Mouse (Mus musculus) megakaryocyte, adult 5-6 weeks (primary cell): Measurements from ENCODE around the gene Smc4. TPM values are rescaled to one million over a fixed set of nuclear protein-coding genes. Genes with fewer than 3 reads are reported as not detected.
"Not testable (repeated sequence)": the region's sequence is repeated elsewhere in the genome, so short reads cannot be mapped to it uniquely, and the experiment has no call there.

Experiments used
- ATAC-seq: 2 replicates; pipeline ENCODE4 v1.8.0; 2016; ENCODE audit warnings: mild to moderate bottlenecking, inconsistent platforms; ENCODE audit not compliant: poor library complexity, severe bottlenecking
- total RNA-seq, 2 experiments: library from RNA; stranded (forward) in 1 of 2; stranded (reverse) in 1 of 2; fragments of 153-499, 151-499 nt in 1 of 2; fragments of 221-1000, 200-1000 nt in 1 of 2; gene quantifications; 2 replicates each; pipeline versions ENCODE4 v1.2.3 to v1.2.4; 2015 to 2017

Gene Smc4
- total RNA-seq, 2 experiments from 2014 or later: 290 to 545 TPM

- no peak for ATAC-seq
Observed at GRCm38 (mm10) chr3:69008873-69009272, 4.3 kb downstream of the Smc4 start.

DNA sequence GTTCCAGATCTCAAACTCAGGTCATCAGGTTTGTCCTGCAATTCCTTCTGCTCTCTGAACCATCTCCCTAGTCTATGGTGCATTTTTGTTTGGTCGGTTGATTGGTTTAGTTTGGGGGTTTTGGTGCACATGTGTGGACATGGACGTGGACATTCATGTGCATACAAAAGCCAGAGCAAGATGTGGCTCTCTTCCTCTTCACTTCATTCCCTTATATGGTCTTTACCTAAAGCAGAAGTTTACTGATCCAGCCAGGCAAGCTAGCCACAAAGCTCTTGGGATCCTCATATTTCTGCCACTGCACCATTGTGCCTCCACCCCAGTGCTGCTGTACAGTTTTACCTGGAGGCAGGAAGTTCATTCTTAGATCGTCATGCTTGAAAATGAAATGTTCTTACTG is 12.6 kb downstream of the Smc4 start:
- ATAC-seq: peak; percentile 77

GRCm38 (mm10) chr3:69018635-69019034 is 14.1 kb downstream of the Smc4 start:
- ATAC-seq: not testable (repeated sequence)

DNA sequence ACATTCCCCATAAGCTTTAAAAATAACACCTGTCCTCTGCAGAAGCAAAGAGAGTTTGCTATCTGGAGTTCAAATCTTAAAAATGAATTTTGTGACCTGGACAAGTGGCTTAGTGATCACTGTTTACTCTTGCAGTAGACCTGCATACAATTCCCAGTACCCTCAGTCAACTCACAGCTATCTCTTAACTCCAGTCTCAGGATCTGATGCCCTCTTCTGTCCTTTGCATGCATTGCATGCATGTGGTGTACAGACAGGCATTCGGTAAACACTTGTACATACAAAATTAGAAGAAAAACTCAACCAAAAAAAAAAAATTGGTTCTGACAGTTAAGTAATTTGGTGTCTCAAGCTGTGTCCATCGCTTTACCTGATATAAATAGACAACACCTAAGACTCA is 15.7 kb downstream of the Smc4 start:
- peak; percentile 73 for ATAC-seq

DNA sequence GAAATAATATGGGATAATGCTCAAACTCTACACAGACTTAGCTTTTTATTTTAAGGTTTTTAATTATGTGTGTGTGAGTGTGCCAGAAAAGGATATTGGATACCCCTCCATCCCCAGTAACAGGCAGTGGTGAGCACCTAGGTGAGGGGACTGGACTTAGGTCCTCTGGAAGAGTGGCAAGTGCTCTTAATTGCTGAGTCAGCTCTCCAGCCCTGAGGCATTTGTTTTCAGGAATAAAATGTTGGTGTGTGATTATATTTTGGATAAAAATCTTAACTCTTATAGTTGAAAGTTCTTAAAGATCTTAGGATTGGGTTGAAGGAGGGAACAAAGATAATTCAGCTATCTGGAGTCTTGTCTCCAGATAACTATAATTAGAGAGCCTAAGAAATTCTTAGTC is 16.2 kb downstream of the Smc4 start:
- no peak for ATAC-seq

DNA sequence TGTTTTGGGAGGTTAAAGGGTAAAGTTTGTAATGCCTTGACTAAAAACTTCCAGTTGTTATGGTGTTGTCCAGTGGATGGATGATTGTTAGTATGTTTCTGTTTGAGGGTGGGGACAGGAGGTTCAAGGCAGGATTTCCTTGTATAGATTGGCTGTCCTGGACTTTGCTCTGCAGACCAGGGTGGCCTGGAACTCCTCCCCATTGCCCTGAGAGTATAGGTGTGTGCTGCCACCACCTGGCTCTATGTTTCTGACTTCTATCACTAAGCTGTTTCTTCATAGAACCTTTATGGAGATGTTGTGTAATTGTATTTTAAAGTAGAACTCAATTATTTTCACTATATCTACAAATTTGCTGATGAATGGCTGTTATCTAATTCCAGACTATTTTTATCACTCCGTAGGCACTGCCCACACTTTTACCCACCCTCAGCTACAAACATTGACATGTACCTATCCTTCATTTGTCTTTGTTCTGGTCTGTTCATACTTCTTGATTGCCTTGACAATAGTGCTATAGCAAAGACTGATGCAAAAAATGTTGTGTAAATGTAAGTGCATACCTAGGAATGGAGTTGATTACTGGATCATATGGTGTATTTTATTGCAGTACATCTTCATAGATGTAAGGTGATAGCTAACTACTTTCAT is 21.7 kb downstream of the Smc4 start:
- no peak for ATAC-seq

DNA sequence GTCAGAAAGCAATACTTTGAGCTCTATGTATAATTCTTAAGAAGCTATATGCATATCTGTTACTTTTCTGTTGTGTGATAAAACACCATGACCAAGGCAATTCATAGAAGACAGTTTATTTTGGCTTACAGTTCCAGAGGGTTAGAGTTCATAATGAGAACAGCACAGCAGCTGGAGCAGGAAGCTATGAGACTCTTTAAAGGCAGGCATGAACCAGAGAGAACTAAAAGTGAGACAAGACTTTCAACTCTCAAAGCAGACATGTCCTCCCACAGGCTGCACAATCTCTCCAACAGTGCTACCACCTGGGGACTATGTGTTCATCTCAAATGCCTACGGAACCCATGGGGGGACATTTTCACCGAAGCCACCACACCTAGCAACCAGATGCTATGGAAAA is 35.6 kb downstream of the Smc4 start:
- no peak for ATAC-seq

DNA sequence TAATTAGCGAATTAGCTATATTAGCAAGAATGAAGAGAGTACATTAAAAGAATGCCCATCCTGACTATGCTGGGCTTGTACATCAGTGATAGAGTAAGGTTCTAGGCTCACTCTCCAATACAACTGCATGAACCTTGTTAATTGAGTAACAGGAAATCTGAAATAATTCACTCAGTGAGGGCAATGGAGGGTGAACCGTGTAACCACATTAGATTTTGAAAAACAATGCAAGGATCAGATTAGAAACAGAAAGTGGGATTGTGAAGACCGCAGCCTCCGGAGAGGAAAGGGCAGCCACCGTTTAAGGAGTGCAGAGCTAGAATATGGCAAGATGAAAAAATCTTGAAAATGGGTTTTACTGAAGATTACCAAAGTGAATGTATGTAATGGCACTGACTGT is 36.8 kb downstream of the Smc4 start:
- ATAC-seq: 0 out of 2 replicates have a peak, but pooled peaks have one; percentile 10

GRCm38 (mm10) chr3:69044167-69044591 is 39.6 kb downstream of the Smc4 start:
- ATAC-seq: peak; percentile 41

- ATAC-seq: peak; percentile 83
Observed at GRCm38 (mm10) chr3:69044645-69045399, 40.3 kb downstream of the Smc4 start, which contains the start of gene Trim59. TSS of gene Trim59 (minus strand) at chr3:69044755.

DNA sequence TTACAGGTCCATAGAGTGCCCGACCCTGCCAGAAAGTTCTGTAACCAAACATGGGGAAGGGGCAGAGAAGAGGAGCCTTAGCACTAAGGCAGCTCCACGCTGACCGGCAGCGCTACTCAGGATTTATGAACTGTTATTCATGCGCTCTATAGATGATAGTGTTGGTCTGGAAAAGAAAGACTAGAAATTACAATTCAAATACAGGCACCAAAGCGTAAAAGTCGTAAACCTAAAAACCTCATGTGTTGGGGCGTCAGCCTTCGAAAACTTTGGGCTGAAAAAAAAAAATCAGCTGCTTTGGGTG is 40.8 kb downstream of the Smc4 start:
- peak; percentile 10 for ATAC-seq

GRCm38 (mm10) chr3:69045750-69046149 is 41.2 kb downstream of the Smc4 start:
- no peak for ATAC-seq

DNA sequence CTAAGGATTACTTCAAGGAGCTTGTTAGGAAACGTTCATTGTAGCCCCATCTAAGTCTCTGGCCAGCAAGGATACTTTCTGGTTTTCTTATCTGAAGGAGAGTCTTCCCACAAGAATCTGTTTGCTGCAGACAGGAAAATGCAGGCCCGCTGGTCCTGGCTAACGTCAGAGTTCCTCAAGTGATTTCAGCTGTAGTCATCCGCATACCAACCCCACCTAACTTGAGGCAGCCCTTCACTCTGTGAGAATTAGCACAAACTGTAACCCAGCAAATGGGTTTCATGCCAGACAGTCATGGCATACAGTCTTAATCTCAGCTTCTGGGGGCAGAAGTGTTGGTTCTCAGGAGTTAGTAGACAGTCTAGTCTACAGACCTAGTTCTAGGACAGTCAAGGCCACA is 42.0 kb downstream of the Smc4 start:
- no peak for ATAC-seq

DNA sequence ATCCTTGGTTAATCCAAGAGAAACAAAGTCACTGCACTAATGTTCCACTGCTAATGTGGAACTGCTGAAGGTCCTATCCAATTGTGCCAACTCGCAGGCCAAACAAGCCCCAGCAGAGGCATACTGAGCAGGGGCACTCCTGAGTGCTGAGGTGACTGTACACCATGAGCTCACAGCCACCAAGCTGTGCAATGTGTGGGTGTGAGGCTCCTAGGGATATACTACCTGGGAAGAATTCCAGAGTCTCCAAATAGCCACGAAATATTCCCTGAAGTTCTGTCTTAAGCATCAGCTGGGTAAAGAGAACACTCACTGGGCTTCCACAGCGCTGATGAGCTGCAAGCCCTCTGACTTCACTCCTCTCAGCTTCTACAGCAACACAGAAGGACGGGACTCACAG is 43.1 kb downstream of the Smc4 start:
- no peak for ATAC-seq

DNA sequence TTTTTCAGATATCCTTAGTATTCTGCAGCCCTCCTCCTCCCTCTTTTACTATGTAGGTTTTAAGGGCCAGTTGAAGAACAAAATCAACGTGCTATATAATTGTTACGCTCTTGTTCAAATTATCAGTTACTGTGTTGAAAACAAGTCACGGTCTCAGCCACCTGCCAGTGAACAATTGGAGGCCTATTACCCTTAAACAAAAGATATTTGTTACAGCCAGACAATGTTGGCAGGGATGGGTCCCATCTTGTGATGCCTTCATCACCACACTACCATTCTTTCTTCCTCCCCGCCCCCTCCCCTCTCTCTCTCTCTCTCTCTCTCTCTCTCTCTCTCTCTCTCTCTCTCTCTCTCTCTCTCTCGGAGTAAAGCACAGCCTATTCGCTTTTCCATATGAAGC is 44.5 kb downstream of the Smc4 start:
- no peak for ATAC-seq

GRCm38 (mm10) chr3:69051894-69052293 is 47.4 kb downstream of the Smc4 start:
- no peak for ATAC-seq

DNA sequence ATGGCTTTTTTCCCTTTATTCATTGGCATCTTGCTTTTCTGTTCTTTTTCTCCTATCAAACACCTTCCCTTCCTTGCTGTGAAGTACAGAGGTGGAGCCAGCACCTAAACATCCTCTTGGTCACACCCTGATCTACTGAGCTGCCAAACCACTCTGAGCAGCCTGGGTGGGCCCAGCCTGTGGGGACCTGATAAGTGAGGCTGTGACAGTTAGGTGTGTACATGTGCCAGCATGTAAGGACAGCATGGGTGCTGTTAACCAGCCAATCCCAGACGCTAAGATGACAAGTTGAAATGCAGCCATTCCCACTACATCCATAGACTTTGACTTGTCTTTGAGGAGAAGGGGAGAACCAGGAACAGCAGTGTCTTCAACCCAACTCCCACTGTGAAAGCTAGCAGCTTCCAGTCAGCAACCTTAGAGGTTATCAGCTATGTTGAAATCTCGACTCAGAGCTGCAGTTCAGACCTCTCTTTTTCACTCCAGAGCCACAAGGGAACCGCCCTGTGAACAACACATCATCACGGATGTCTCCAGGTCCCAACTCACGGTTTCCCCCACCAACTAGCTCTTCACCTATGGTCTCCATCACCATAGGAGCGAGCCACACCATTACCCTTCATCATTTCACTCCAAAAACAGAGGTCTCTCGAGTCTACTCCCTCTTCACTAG is 50.4 kb downstream of the Smc4 start:
- ATAC-seq: peak; percentile 59

DNA sequence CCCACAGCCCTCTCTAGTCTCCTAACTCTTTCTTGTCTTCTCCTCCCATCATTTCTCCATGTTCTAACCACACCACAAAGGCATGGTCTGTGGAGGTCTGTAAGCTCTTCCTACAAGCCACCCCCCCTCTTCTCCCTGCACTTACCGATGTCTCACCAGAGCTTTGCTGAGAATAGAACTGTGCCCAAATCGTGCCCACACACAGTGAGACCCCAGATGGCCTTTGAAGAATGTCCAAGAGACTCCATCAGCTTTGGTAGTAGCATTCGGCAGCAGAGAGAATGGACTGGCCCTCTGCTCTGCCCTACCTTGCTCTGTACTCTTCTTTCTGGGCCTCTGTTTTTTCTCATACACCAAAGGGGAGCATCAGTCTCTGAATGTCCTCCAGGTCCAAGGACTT is 51.3 kb downstream of the Smc4 start:
- ATAC-seq: no peak

- ATAC-seq: no peak
Observed at GRCm38 (mm10) chr3:69060672-69061071, 56.1 kb downstream of the Smc4 start.

GRCm38 (mm10) chr3:69062764-69063163 is 58.2 kb downstream of the Smc4 start:
- peak; percentile 74 for ATAC-seq

DNA sequence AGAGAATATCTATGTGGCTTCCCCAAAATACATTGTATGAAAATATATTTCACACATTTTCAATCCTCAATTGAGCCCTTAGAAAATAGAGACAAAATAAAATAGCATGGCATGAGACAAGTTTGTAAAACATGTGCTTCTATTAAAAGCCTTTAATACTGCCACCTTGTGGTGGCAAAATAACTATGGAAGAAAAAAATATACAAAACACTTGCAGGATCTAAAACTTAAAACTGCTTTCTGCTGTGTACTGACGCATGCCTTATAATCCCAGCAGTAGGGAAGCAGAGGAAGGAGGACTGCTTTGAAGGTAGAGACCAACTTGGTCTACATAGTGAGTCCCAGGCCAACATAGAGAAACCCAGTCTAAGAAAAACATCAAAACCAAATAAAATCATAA is 59.5 kb downstream of the Smc4 start:
- 0 out of 2 replicates have a peak, but pooled peaks have one; percentile 38 for ATAC-seq
